Mouse (Mus musculus) midbrain, postnatal 0 days (tissue): ENCODE measurements around the gene Prkag2. TPM values are rescaled to one million over a fixed set of nuclear protein-coding genes. Genes with fewer than 3 reads are reported as not detected.

Experiments
- ATAC-seq: fragments of 200-750 bp; cut with Nextera tagmentation; 2 replicates; pipeline ENCODE4 v1.8.0; 2017; ENCODE audit warnings: moderate number of reproducible peaks, mild to moderate bottlenecking, moderate TSS enrichment, moderate library complexity; ENCODE audit not compliant: low FRiP score
- DNase-seq: peaks from one replicate; pipeline ENCODE4 v3.0.0-alpha.2; 2015; ENCODE audit warnings: low spot score
- H3K27ac ChIP-seq: fragments of 300-500 bp; sonication (generic); 2 replicates; pipeline ENCODE4 v1.5.1; 2014; ENCODE audit warnings: low read depth, mild to moderate bottlenecking, low read length, mixed read lengths
- H3K27me3 ChIP-seq: fragments of 300-500 bp; sonication (generic); 2 replicates; pipeline ENCODE4 v1.6.1; 2014; ENCODE audit warnings: low read length, control low read depth, mixed read lengths; ENCODE audit not compliant: insufficient read depth
- H3K36me3 ChIP-seq: fragments of 300-500 bp; sonication (generic); 2 replicates; pipeline ENCODE4 v1.6.1; 2014; ENCODE audit warnings: low read length, control low read depth, mixed read lengths; ENCODE audit not compliant: insufficient read depth
- H3K4me1 ChIP-seq: fragments of 300-500 bp; sonication (generic); 2 replicates; pipeline ENCODE4 v1.6.1; 2014; ENCODE audit warnings: mild to moderate bottlenecking, control low read depth, antibody characterized with exemption, low read length, mixed read lengths; ENCODE audit not compliant: insufficient read depth
- H3K4me2 ChIP-seq: fragments of 300-500 bp; sonication (generic); 2 replicates; pipeline ENCODE4 v1.6.1; 2014; ENCODE audit warnings: low read depth, mild to moderate bottlenecking, low read length, mixed read lengths; ENCODE audit not compliant: poor library complexity, severe bottlenecking
- H3K4me3 ChIP-seq: fragments of 300-500 bp; sonication (generic); 2 replicates; pipeline ENCODE4 v1.5.1; 2014; ENCODE audit warnings: low read depth, mild to moderate bottlenecking, low read length, moderate library complexity
- H3K9ac ChIP-seq: fragments of 300-500 bp; sonication (generic); replicated peaks from 2 replicates; pipeline ENCODE4 v1.6.1; 2014; ENCODE audit warnings: mild to moderate bottlenecking, low read length, moderate library complexity, mixed read lengths; ENCODE audit not compliant: poor library complexity, severe bottlenecking
- H3K9me3 ChIP-seq: fragments of 300-500 bp; sonication (generic); 2 replicates; pipeline ENCODE4 v1.6.1; 2016; ENCODE audit warnings: low read length, control low read depth
- CTCF ChIP-seq: IDR thresholded peaks from 2 replicates; pipeline ENCODE4 v1.5.1; 2016; ENCODE audit warnings: antibody characterized with exemption, mild to moderate bottlenecking
- WGBS: fragments of 180-500 bp; shearing (Covaris S2); extraction: QIAGEN DNeasy Blood & Tissue Kit; methylation state at CpG from one replicate; pipeline ENCODE4 v1.1.7; 2014; 5-methylcytosine and 5-hydroxymethylcytosine counted together
- polyA plus RNA-seq: library from polyadenylated mRNA; unstranded; fragments of >200 nt; fragmentation: Nextera tagmentation; extraction: Ambion mirVana; gene quantifications from 2 replicates; pipeline ENCODE4 v1.2.1, GENCODE M21; 2015
- total RNA-seq: library from RNA; depleted of rRNA; stranded (reverse); fragments of >200 nt; gene quantifications from 2 replicates; pipeline ENCODE4 v1.2.3, GENCODE M21; 2014

The Prkag2 gene
- total and polyA plus RNA-seq, 2 experiments from 2014 or later = 51.6 to 103 TPM

DNA sequence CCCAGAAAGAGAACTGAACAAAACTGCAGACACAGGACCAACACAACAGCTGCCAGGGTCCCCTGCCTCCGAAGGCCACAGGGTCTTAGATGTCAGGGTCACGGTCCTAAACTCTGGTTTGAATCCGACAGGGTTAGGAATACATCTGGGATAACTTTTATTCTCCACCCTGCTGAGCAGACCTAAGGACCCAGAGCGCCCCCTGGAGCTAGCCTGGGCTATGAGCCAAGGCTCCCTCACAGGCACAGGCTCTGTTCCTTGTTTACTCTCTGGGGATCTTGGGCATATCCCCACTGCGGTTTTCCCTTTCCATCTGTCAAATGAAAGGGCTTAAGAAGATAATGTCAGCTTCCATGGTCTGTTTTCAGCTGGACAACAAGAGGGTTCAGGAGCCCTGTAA is 59.1 kb downstream of the Prkag2 start:
- Histone ChIP-seq H3K4me2 (no peak overlapping the region), H3K4me1 (no peaks in the 10 kb centered on the region), H3K27ac (no peak overlapping the region), H3K9ac (no peak overlapping the region), H3K27me3 (no peaks in the 10 kb centered on the region), H3K36me3 (no peaks in the 10 kb centered on the region), H3K4me3 (no peak overlapping the region), H3K9me3 (no peaks in the 10 kb centered on the region)
- peak; percentile 34 for TF ChIP-seq CTCF
- WGBS = 47% methylated on average over 5 of the region's 5 CpGs
- ATAC-seq (no peak), DNase-seq (no peak)

DNA sequence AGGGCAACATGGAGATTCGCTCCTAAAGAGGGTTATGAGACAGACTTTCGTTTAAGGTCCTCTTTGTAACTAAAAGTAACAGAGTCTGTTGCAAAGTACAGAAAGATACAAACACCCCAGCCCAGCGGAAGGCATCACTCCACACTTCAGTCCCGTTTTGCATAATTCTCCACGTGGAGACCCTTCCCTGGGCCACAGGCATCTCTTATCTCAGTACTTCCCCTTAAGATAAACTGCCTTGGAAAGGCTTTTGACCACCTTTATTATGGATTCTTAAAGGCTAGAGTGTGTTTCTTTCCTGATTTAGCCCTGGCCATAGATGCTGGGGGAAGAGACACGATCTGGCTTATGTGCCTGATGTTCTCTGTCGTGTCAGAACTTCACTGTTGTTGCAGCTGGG is 59.5 kb downstream of the Prkag2 start:
- Histone ChIP-seq H3K9me3 (no peaks in the 10 kb centered on the region), H3K27me3 (no peaks in the 10 kb centered on the region), H3K4me1 (no peaks in the 10 kb centered on the region), H3K4me2 (no peak overlapping the region), H3K27ac (no peak overlapping the region), H3K9ac (no peak overlapping the region), H3K4me3 (no peak overlapping the region), H3K36me3 (no peaks in the 10 kb centered on the region)
- ATAC-seq (no peak), DNase-seq (no peak)
- 80% methylated on average over 7 of the region's 7 CpGs for WGBS
- no peak for TF ChIP-seq CTCF

DNA sequence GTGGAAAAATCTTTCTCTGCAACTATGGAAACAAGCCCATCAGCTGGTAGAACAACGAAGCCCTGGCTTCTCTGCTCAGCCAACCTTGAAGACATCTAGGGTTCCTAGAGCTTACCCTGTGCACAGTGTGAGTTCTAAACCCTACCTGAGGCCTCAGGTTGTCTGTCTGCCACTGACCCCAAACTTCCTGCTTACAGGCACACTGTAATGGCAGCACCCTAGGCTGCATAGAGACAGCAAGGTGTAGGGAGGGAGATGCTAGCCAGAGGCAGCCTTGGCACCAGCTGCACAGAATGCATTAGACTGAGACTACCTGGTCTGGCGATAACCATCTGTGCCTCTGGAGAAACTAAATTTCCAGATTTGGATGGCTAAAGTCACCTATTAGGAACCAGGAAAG is 61.6 kb downstream of the Prkag2 start:
- H3K9ac ChIP-seq = no peak overlapping the region
- H3K4me1 ChIP-seq = no peaks in the 10 kb centered on the region
- TF ChIP-seq CTCF = no peak
- H3K4me3 ChIP-seq = no peak overlapping the region
- no peaks in the 10 kb centered on the region for H3K36me3 ChIP-seq
- no peak for ATAC-seq
- 92% methylated on average over 2 of the region's 2 CpGs for whole genome bisulfite sequencing
- H3K27me3 ChIP-seq = no peaks in the 10 kb centered on the region
- H3K27ac ChIP-seq = no peak overlapping the region
- no peak overlapping the region for H3K4me2 ChIP-seq
- H3K9me3 ChIP-seq = no peaks in the 10 kb centered on the region
- no peak for DNase-seq

DNA sequence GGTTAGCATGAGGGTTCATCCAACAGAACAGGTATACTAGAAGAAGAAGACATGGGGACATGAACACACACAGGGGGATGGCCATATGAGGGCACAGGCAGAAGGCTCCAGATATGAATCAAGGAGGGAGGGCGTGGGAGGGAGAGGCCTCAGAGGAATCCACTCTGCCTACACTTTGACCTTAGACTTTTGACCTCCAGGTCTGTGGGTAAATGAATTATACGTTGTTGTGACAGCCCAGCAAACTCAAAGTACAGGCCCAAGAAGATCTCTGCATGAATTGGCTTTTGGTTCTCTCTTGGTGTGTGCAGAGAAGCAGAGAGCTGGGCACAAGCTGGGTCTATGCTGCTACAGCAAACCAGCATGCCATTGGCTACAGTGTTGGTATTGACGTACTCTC is 65.1 kb downstream of the Prkag2 start:
- TF ChIP-seq CTCF = no peak
- DNase-seq (no peak), ATAC-seq (no peak)
- Histone ChIP-seq H3K4me3 (no peak overlapping the region), H3K36me3 (no peaks in the 10 kb centered on the region), H3K27me3 (no peaks in the 10 kb centered on the region), H3K4me2 (no peak overlapping the region), H3K9ac (no peak overlapping the region), H3K9me3 (no peaks in the 10 kb centered on the region), H3K27ac (no peak overlapping the region), H3K4me1 (no peaks in the 10 kb centered on the region)
- 93% methylated on average over 3 of the region's 3 CpGs for WGBS

DNA sequence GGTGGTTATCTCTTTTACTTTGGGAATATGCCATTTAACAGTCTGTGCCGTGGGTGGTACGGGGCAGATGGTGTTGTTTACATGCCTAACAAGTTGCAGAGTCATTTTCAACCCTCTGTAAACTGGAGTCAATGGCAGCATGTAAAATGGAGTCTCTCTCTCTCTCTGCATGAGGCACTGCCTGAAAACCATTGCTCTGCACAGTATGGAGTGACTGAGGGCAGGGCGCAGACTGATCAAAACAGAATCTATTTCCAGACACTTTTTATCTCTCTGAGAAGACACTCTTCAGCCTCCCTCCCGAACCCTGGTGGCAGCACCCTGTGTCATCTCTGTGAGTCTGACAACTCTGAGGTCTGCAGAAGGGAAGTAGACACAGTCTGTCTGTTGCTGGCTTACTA is 69.0 kb downstream of the Prkag2 start:
- no peak overlapping the region for H3K4me2 ChIP-seq
- no peak overlapping the region for H3K27ac ChIP-seq
- no peak overlapping the region for H3K4me3 ChIP-seq
- no peak overlapping the region for H3K9ac ChIP-seq
- no peaks in the 10 kb centered on the region for H3K27me3 ChIP-seq
- TF ChIP-seq CTCF = no peak
- H3K9me3 ChIP-seq = no peaks in the 10 kb centered on the region
- H3K4me1 ChIP-seq = no peaks in the 10 kb centered on the region
- DNase-seq (no peak), ATAC-seq (no peak)
- 83% methylated on average over 4 of the region's 4 CpGs for WGBS
- H3K36me3 ChIP-seq = no peaks in the 10 kb centered on the region

DNA sequence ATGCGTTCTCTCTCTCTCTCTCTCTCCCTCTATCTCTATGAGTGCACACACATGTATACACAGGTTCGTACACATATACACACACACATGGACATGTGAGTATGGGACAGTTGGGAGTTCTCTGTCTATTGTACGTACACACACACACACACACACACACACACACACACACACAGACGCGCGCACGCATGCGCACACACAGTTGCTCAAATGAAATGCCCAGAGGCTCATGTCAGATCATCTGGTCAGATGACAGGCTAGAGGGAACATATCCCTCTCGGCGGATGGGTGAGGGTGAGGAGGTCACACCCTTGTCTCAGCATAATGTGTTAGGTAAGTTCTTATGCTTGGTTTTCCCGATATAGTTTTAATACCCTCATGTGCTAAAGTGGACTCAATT is 69.4 kb downstream of the Prkag2 start:
- no peak for TF ChIP-seq CTCF
- Histone ChIP-seq H3K9ac (no peak overlapping the region), H3K4me3 (no peak overlapping the region), H3K36me3 (no peaks in the 10 kb centered on the region), H3K4me2 (no peak overlapping the region), H3K27me3 (no peaks in the 10 kb centered on the region), H3K27ac (no peak overlapping the region), H3K9me3 (no peaks in the 10 kb centered on the region), H3K4me1 (no peaks in the 10 kb centered on the region)
- no peak for DNase-seq
- 90% methylated on average over 11 of the region's 11 CpGs for WGBS
- ATAC-seq = no peak

DNA sequence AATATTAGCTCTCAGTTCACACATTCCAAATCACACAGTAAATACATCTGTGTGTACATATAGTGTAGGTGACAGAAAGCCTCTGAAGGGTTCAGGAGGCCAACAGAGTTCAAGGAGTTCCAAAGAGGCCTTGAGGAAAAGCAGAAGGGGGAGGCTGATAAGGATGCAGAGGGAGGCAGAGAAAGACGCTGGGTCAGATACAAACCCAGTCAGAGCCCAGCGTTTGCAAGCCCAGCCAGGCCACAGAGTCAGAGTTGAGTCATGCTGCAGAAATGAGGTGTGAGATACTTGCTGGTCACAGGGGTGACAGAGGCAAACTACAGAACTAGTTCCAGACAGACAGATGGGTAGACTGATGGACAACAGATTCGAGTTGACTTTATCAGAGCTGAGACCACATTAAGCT is 70.2 kb downstream of the Prkag2 start:
- no peak overlapping the region for H3K9ac ChIP-seq
- no peak for TF ChIP-seq CTCF
- H3K27me3 ChIP-seq = no peaks in the 10 kb centered on the region
- DNase-seq = no peak
- H3K4me3 ChIP-seq = no peak overlapping the region
- no peaks in the 10 kb centered on the region for H3K4me1 ChIP-seq
- ATAC-seq = no peak
- H3K4me2 ChIP-seq = no peak overlapping the region
- WGBS = 76% methylated on average over 3 of the region's 3 CpGs
- H3K27ac ChIP-seq = no peak overlapping the region
- H3K9me3 ChIP-seq = no peaks in the 10 kb centered on the region
- no peaks in the 10 kb centered on the region for H3K36me3 ChIP-seq
